Mouse (Mus musculus): ENCODE data around the gene Idua.

Gene Idua

GRCm38 (mm10) chr5:108719761-108720160 lies 59.6 kb downstream of the Idua start:
- no peak for DNase-seq (ENCODE audit: low spot score in 2 of 2)

- no peak for DNase-seq (ENCODE audit: low spot score in 2 of 2)
These were observed 63.9 kb downstream of the Idua start for GRCm38 (mm10) chr5:108724006-108724405.

GRCm38 (mm10) chr5:108726557-108727248 lies 66.6 kb downstream of the Idua start:
- DNase-seq (ENCODE audit: low spot score in 2 of 2) = peak in 1 of 2 experiments; percentile 41

- no peak for DNase-seq (ENCODE audit: low spot score in 2 of 2)
These were observed 67.3 kb downstream of the Idua start for GRCm38 (mm10) chr5:108727425-108727824.
